Comparison of ENCODE assay signal across 26 mouse cellular contexts in the genomic region with DNA sequence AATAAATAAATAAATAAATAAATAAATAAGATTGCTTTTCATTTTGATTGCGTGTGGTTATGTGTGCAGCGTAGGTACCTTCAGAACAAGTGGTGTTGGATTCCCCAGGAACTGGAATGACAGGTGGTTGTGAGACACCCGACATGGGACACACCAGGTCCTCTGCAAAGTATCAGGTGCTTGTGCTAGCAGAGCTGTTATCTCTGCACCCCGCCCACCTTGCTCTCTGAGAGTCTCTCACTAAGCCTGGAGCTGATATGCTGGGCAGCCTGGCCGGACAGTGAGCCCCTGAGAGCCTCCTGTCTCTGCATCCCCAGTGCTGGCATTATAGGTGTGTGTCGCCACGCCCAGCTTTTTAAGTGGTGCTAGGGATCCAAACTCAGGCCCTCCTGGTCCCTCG. TPM values are rescaled to one million over a fixed set of nuclear protein-coding genes. Genes with fewer than 3 reads are reported as not detected.
DNase-seq lines count a peak whose midpoint lies in the region; ATAC-seq and TF ChIP-seq lines count a peak whose summit lies in the region.
"Had no signal": no experiment of that assay in that cellular context is flagged by ENCODE, and none has a peak within 500 bp of the region (broad histone marks: within the 10 kb centered on the region; RNA-seq: fewer than 3 reads in every experiment).

No protein-coding gene starts in this region.

- H3K27me3 ChIP-seq in liver, postnatal 0 days (ENCODE audit: insufficient read depth, low read length): no peaks in the 10 kb centered on the region
- H3K27me3 ChIP-seq in MEL (ENCODE audit: control insufficient read depth in 1 of 2, insufficient read depth in 2 of 2, low read length in 2 of 2): no peaks in the 10 kb centered on the region
- H3K27me3 ChIP-seq: embryonic facial prominence, embryonic 13.5 days; forebrain, embryonic 12.5 days; kidney, embryonic 15.5 days; limb, embryonic 15.5 days; neural tube, embryonic 13.5 days; stomach, embryonic 15.5 days had no signal

- DNase-seq in liver (peak; percentile 52), MEL (ENCODE audit: low read depth, low spot score) (peak; percentile 19)
- DNase-seq in liver, postnatal 0 days: no peak
- DNase-seq in induced T-regulatory cell, adult 2 months (ENCODE audit: low read depth): peak; percentile 50
- DNase-seq in ovary, postnatal 14 days (ENCODE audit: low spot score): no peak
- no peak for DNase-seq in thymus, postnatal 14 days
- DNase-seq: adrenal gland, postnatal 25 days; cerebellum, adult 18-20 months; embryo, embryonic 11 days; gastrocnemius, adult 2 months; kidney, adult 11 months; kidney, postnatal 36 days; left cerebral cortex, postnatal 4 days; lung, embryonic 14.5 days had no signal

- peaks cover 3% of the 10 kb centered on the region for H3K9me3 ChIP-seq in liver, postnatal 0 days (ENCODE audit: low read length)
- no peaks in the 10 kb centered on the region for H3K9me3 ChIP-seq in MEL (replicated peaks; ENCODE audit: insufficient read depth, low read length)
- H3K9me3 ChIP-seq: embryonic facial prominence, embryonic 13.5 days; heart, embryonic 10.5 days; limb, embryonic 15.5 days; neural tube, embryonic 13.5 days; stomach, embryonic 15.5 days had no signal

- TF ChIP-seq RAD21 in MEL (IDR thresholded peaks at IDR 0.05; ENCODE audit: low read depth, low read length): no peak

- H3K4me3 ChIP-seq in liver, postnatal 0 days (ENCODE audit: low read depth, low read length): no peak overlapping the region
- no peak overlapping the region for H3K4me3 ChIP-seq in MEL (ENCODE audit: control insufficient read depth in 1 of 2, insufficient read depth in 1 of 2, low read depth in 2 of 2, low read length in 2 of 2)
- H3K4me3 ChIP-seq: embryonic facial prominence, embryonic 13.5 days; forebrain, embryonic 12.5 days; gastrocnemius, adult 2 months; heart, embryonic 10.5 days; kidney, embryonic 15.5 days; limb, embryonic 15.5 days; midbrain, embryonic 10.5 days; myocyte; neural tube, embryonic 13.5 days; stomach, embryonic 15.5 days had no signal

- no peak overlapping the region for H3K4me2 ChIP-seq in liver, postnatal 0 days (ENCODE audit: low read depth, low read length)
- H3K4me2 ChIP-seq: embryonic facial prominence, embryonic 13.5 days; forebrain, embryonic 12.5 days; kidney, embryonic 15.5 days; limb, embryonic 15.5 days; lung, embryonic 14.5 days; neural tube, embryonic 13.5 days; stomach, embryonic 15.5 days had no signal

- TF ChIP-seq EP300 in liver, postnatal 0 days (IDR thresholded peaks at IDR 0.05; ENCODE audit: low read depth): no peak
- no peak for TF ChIP-seq EP300 in MEL (IDR thresholded peaks at IDR 0.05; ENCODE audit: low read depth in 1 of 2, low read length in 2 of 2)

- WGBS in liver, postnatal 0 days (ENCODE audit: insufficient replicate concordance): 72% methylated on average over 8 of the region's 8 CpGs

- no peak for TF ChIP-seq POLR2A in MEL (IDR thresholded peaks at IDR 0.05; ENCODE audit: control insufficient read depth in 1 of 2, insufficient read depth in 1 of 2, low read depth in 1 of 2, low read length in 2 of 2, poor library complexity in 1 of 2)

- ATAC-seq in liver, postnatal 0 days: no peak
- peak; percentile 47; the same call in 1 of the 2 replicates for ATAC-seq in megakaryocyte-erythroid progenitor cell, adult 5-6 weeks (replicated peaks; ENCODE audit: low FRiP score, low TSS enrichment, poor library complexity, severe bottlenecking)
- ATAC-seq: hindbrain, embryonic 16.5 days; midbrain, embryonic 16.5 days had no signal

- H3K79me2 ChIP-seq in MEL (ENCODE audit: control insufficient read depth, insufficient read depth, low read length, poor library complexity): no peaks in the 10 kb centered on the region

- no peak overlapping the region for H3K9ac ChIP-seq in liver, postnatal 0 days (replicated peaks)
- H3K9ac ChIP-seq in MEL (ENCODE audit: control insufficient read depth, low read depth, low read length, poor library complexity, severe bottlenecking): no peak overlapping the region
- H3K9ac ChIP-seq: embryonic facial prominence, embryonic 13.5 days; forebrain, embryonic 12.5 days; kidney, embryonic 15.5 days; limb, embryonic 15.5 days; lung, embryonic 14.5 days; neural tube, embryonic 13.5 days; stomach, embryonic 15.5 days had no signal

- H3K4me1 ChIP-seq in liver, postnatal 0 days (ENCODE audit: insufficient read depth): peaks cover 19% of the 10 kb centered on the region
- peaks cover 0 to 31% of the 10 kb centered on the region in 2 experiments for H3K4me1 ChIP-seq in MEL (ENCODE audit: control insufficient read depth in 1 of 2, insufficient read depth in 2 of 2, low read length in 2 of 2)

- H3K36me3 ChIP-seq in liver, postnatal 0 days (replicated peaks; ENCODE audit: insufficient read depth, low read length): peaks cover 8% of the 10 kb centered on the region
- peaks cover 0 to 23% of the 10 kb centered on the region in 2 experiments; a peak in 2 of 4 replicates for H3K36me3 ChIP-seq in MEL (ENCODE audit: control insufficient read depth in 1 of 2, insufficient read depth in 2 of 2, low read length in 2 of 2)

- no peak overlapping the region for H3K27ac ChIP-seq in liver, postnatal 0 days (ENCODE audit: low read depth)
- H3K27ac ChIP-seq in MEL (ENCODE audit: control insufficient read depth, low read depth, low read length): no peak overlapping the region
- H3K27ac ChIP-seq: embryonic facial prominence, embryonic 13.5 days; forebrain, embryonic 12.5 days; gastrocnemius, adult 2 months; kidney, embryonic 15.5 days; limb, embryonic 15.5 days; midbrain, embryonic 10.5 days; neural tube, embryonic 13.5 days; stomach, embryonic 15.5 days had no signal

- no peak for TF ChIP-seq CTCF in liver, postnatal 0 days (IDR thresholded peaks at IDR 0.05; ENCODE audit: low read depth)
- no peak for TF ChIP-seq CTCF in MEL (IDR thresholded peaks at IDR 0.05 in 2 of 3, conservative IDR thresholded peaks at IDR 0.05 in 1 of 3; ENCODE audit: control insufficient read depth in 1 of 3, insufficient read depth in 1 of 3, low read depth in 2 of 3, low read length in 3 of 3, poor library complexity in 1 of 3, severe bottlenecking in 1 of 3)

TF ChIP-seq in MEL, 35 proteins besides CTCF, POLR2A, EP300 and RAD21:
- TF ChIP-seq TBP (IDR thresholded peaks at IDR 0.05; ENCODE audit: low read depth, low read length): no peak
- no peak for TF ChIP-seq HCFC1 (IDR thresholded peaks at IDR 0.05; ENCODE audit: low read depth, low read length)
- no peak for TF ChIP-seq RCOR1 (IDR thresholded peaks at IDR 0.05; ENCODE audit: low read depth, low read length)
- no peak for TF ChIP-seq BHLHE40 (IDR thresholded peaks at IDR 0.05; ENCODE audit: borderline replicate concordance, low read depth, low read length)
- peak; percentile 11; the same call in 1 of the 2 replicates for TF ChIP-seq TAL1 (IDR thresholded peaks at IDR 0.05; ENCODE audit: low read length)
- TF ChIP-seq ELF1 (IDR thresholded peaks at IDR 0.05; ENCODE audit: low read depth, low read length): no peak
- TF ChIP-seq SMC3 (IDR thresholded peaks at IDR 0.05; ENCODE audit: low read depth, low read length): no peak
- TF ChIP-seq MAX (IDR thresholded peaks at IDR 0.05; ENCODE audit: low read length): no peak

RNA-seq across cellular contexts. Expression of a gene that starts 58.4 kb away (rescaled TPM):
- polyA plus RNA-seq in liver, postnatal 0 days (2015; fragmentation: Nextera tagmentation; extraction: Ambion mirVana): 4.1 and 4.5 TPM in 2 replicates
- 3.4 and 4.7 TPM in 2 replicates for total RNA-seq in MEL (2012; rRNA removed)
- polyA plus RNA-seq in MEL (2012; ENCODE audit: insufficient read depth in 1 of 2, insufficient read length in 2 of 2, low read depth in 1 of 2, low replicate concordance in 2 of 2, missing spikeins in 1 of 2): 10 to 100 TPM in 1 of 2 experiments, not detected in 1; 17.5 TPM
- total RNA-seq in megakaryocyte-erythroid progenitor cell, adult 5-6 weeks (2014; fragmentation: Nextera tagmentation): 30.7 and 46.4 TPM in 2 replicates
- 16.0 and 36.4 TPM in 2 replicates for total RNA-seq in megakaryocyte-erythroid progenitor cell, adult 5-6 weeks (2017)

Comparison
In these comparisons a context has a peak if more than half of its experiments do, and no peak if none do; other contexts are left out.
1. DNase-seq: peak in liver (single experiment), MEL (single experiment) and induced T-regulatory cell, adult 2 months (single experiment); none in liver, postnatal 0 days (single experiment), ovary, postnatal 14 days (single experiment) and thymus, postnatal 14 days (single experiment).